Mouse (Mus musculus): Measurements from ENCODE around the gene Klhdc8a.

DNA sequence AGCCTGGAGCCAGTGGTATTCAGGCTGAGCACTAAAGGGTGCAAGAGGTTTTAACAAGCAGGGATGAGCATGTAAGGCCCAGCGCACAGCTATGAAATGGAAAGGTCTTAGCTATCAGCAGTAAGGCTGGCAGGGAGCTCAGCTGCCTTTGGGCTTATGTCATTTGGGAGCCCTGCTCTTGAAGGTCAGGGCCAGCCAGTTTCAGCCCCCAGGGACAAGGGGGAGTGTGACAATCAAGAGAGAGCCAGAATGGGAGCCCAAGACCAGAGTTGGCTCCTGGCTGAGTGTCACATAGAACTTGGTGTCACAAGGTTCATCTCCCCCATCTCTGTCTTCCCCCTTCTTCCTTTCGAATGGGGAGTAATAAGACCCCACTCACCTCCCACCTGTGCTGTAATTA lies 11.0 kb upstream of the Klhdc8a start:
- TF ChIP-seq POLR2A (IDR thresholded peaks at IDR 0.05; ENCODE audit: low read depth, low read length) = no peak
- no peak for TF ChIP-seq CTCF (IDR thresholded peaks at IDR 0.05; ENCODE audit: extremely low read depth, insufficient read length, insufficient replicate concordance, low read depth, low read length)
